Mouse (Mus musculus) kidney, adult 9 months (tissue): ENCODE measurements around the gene Steap2.
"Not testable (repeated sequence)": the region's sequence is repeated elsewhere in the genome, so short reads cannot be mapped to it uniquely, and the experiment has no call there.

Experiments
- DNase-seq: peaks from one replicate; pipeline ENCODE4 v3.0.0; 2022

Steap2 gene

GRCm38 (mm10) chr5:5693956-5694653 is at the start of gene Steap2:
Gene Steap2, minus strand, starts transcription at chr5:5694578.
- DNase-seq: peak; percentile 79

- no peak for DNase-seq
Measured at GRCm38 (mm10) chr5:5734445-5734844, 40.1 kb upstream of the Steap2 start.

DNA sequence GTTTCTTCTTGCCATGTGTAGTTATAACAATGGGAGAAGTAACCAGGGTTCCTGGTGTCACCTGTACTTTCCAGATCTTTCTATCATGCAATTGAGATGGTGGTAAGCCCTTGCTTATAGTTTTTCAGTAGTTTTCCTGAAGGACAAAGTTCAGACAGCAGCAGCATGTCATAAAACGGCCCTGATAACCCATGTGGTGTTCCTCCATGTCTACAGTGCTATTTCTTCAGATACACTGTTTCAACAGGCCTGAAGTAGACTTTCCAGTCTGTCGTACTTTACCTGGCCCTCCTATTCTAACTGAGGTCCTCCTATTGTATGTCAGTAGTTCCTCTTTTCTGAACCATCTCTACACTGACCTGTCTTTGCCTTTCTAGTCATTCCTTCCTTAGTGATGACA is 38.5 kb upstream of the Steap2 start:
- no peak for DNase-seq

GRCm38 (mm10) chr5:5732208-5732607 is 37.8 kb upstream of the Steap2 start:
- DNase-seq: no peak

DNA sequence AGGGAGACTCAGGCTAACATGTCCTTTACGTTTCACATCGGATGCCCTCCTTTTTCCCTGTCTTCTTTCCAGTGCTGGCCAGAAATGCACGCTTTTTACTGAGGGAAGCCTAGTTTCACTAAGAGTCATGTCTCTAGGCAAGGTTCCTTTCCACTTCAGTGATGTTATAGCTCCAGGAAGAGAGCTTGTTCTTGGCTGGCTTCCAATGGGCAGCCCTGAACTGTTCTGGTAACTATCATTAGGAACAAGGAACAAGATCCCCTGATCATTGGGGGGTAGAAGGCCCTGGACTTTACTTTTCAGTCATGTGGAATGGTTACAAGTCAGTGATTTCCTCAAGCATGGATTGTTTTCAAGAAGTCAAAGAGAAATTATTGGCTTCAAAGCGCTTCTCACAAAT is 35.5 kb upstream of the Steap2 start:
- peak; percentile 84 for DNase-seq

- no peak for DNase-seq
Measured at GRCm38 (mm10) chr5:5722217-5722616, 27.8 kb upstream of the Steap2 start.

DNA sequence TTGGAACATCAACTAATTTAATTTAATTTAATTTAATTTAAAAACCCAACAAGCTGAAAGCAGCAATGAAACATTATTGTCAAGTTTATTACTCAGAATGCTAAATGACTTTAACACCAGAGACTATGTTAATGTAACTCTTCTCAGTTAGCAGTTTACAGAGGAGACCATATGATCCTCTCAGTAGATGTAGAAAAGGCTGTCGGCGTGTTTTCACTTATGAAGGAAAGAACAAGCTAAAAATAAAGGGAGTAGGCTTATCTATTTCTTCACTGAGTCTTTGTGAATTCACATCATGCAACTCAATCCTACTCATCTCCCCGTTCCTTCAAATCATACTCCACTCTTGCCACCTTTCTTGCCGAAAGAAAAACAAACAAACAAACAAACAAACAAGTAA is 16.7 kb upstream of the Steap2 start:
- DNase-seq: no peak

- DNase-seq: no peak
Measured at GRCm38 (mm10) chr5:5707341-5708278, 13.2 kb upstream of the Steap2 start.

- peak; percentile 38 for DNase-seq
Measured at GRCm38 (mm10) chr5:5705019-5705418, 10.6 kb upstream of the Steap2 start.

DNA sequence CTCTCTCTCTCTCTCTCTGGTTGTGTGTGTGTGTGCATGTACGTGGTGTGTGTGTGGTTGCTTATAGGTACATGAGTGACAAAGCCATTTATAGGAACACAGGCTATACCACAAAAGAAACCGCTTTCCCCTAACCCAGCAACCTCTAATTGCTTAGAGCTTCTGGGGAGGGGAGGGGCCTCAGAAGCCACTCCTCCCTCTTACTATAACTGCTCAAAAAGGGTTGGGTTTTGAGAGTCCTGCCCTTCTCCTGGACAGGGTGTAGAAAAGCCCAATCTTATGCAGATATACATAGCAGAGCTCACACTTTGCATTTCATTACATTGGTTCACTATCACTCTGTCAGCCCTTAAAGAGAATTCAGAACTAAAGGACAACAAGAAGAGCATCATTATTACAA is 6.0 kb upstream of the Steap2 start:
- DNase-seq: no peak

GRCm38 (mm10) chr5:5698830-5699229 is 4.5 kb upstream of the Steap2 start:
- DNase-seq: no peak

DNA sequence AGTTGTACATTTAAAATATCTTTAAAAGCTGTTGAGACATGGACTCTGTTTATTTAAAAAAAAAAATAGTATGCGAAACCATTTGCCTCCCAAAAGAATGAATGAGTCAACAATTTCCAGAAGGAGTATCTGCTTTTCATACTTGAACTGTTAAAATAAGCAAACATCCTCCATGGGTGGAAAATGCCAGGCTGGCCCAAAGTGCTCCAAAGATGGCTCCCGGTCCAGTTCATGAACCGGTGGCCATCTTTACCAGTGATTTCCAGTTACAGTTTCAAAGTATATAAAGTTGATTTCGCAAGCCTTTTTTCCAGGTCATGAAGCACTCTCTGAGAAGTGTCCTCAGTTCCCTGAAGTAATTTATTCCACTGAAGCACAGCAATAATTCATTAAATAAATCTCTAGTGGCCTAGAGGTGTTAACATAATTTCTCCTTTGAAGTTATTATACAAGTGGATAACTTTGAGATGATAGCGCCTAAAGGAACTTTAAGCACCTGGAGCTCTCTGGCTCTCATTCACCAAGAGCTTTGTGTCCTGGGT is 1.1 kb upstream of the Steap2 start:
- DNase-seq: no peak

GRCm38 (mm10) chr5:5693541-5693955 is 830 bp downstream of the Steap2 start:
- DNase-seq: peak; percentile 23

- no peak for DNase-seq
Measured at GRCm38 (mm10) chr5:5692167-5692738, 2.1 kb downstream of the Steap2 start.

- DNase-seq: peak; percentile 58
Measured at GRCm38 (mm10) chr5:5688945-5689540, 5.3 kb downstream of the Steap2 start.

DNA sequence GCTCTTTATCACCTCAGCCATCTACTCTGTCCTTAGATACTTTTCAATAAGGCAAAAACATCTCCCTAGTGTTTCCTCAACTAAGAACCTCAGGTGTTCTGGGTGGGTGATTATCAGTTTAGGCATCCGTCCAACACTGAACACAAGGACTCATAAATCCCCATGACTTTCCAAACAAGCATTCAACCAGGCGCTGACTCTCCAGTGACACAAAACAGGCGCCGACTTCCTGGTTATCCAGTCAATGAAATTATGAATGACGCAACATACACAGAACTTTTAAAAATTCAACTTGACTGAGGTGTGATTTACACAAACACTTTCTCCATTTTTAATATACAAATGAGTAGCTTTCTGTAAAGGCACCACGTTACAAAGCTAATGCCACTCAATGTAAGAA is 6.2 kb downstream of the Steap2 start:
- DNase-seq: peak; percentile 27

DNA sequence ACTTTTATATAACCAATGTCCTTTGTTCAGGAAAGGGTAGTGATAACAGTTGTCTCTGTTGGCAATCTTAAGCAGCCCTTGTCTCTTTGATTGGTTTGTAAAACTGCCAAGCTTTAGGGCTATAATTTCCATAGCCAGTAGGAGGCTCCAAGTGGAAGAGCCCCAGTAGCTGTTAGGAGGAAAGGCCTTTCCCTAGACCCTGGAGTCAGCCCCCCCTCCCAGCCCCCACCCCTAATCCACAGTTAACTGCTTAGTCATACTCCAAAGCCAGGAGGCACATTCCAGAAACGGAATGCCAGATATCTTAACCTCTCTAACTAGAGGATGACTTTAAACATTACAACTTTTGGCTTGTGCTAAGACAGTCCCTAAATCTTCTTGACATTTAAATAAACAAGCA is 7.4 kb downstream of the Steap2 start:
- DNase-seq: no peak

- DNase-seq: not testable (repeated sequence)
Measured at GRCm38 (mm10) chr5:5684946-5685345, 9.4 kb downstream of the Steap2 start.

DNA sequence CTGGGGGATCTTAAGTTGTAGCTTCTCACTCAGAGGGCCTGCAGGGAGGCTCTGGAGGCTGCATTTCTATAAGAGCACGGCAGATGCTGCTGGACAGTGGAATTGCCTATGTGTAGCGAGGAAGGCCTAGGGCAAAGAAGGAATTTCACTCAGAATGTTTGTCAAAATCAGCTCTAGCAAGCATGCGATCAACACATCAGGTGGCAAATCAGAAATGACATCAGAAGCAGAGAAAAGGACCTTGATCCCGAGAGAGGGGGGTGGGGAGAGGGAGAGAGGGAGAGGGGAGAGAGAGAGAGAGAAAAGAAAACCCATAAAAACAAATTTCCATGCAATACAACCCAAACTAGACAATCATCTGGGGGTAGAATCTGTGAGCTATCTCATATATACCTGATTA is 11.1 kb downstream of the Steap2 start:
- no peak for DNase-seq

GRCm38 (mm10) chr5:5679459-5679858 is 14.9 kb downstream of the Steap2 start:
- DNase-seq: no peak

DNA sequence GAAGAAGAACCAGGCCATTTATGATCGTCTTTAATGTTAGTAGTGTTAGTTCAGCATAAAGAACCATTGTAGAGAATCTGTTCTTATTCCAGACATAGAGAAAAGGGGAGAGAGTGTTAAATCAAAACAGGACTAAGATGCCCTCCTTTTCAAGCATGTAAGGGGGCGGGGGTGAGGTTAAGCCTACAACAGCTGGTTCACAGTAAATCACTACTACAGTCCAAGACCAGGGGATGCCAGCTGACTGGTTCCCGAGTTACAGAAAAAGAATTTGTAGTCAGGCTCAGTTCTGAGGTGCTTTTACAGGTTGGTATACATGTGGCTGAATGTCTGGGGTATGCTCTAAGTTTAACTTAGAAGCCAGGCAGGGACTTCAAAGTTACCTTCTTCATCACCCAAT is 18.3 kb downstream of the Steap2 start:
- DNase-seq: no peak

DNA sequence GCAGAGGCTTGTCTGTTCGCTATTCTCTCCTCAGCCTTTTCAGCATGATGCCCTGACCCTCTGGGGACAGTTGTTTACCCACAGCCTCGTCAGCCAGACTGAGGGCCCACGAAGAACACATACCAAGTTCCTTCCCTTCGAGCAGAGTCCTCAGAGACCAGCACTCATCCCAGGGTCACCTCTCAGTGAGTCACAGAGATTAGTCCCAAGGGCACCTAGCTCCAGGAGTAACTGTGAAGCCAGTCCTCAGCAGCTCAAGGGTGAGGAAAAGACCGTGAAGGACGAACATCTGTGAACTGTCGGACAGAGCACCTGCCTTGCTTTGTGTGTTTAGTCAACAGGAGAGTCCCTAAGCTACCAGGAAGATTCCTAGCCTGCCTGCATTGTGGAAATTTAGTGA is 25.5 kb downstream of the Steap2 start:
- DNase-seq: no peak

GRCm38 (mm10) chr5:5664371-5664926 is 29.9 kb downstream of the Steap2 start:
- DNase-seq: no peak
